Comparison of ENCODE assay signal across 8 mouse cellular contexts in the genomic region with DNA sequence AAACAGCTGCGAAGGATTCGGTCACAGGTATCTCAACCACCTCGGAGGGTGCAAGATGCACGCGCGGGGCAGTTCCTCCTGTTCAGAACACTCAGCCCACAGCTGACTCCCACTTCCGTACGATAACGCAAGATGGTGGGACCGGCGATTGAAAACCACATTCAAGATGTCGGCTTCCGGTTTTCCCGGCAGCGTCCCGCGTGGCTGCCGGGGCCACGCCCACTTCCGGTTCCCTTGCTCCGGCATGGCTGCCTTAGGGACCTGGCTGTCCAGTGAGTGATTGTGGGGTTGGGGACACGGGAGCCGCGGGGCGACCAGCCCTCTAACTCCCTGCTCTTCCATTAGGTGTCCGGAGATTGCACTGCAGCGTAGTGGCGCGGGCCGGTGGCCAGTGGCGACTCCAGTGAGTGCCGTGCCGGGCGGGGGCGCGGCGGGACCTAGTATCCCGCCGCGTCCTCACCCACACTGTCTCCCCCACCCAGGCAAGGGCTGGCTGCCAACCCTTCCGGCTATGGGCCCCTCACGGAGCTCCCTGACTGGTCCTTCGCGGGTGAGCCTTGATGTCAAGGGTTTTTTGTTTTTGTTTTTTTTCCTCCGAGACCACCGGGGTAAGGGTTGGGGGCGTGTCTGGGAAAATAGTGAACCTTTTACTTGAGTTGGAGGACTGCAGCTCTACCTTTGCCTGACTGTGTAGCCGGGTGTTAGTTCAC. TPM values are rescaled to one million over a fixed set of nuclear protein-coding genes. Genes with fewer than 3 reads are reported as not detected.
DNase-seq lines count a peak whose midpoint lies in the region; ATAC-seq and TF ChIP-seq lines count a peak whose summit lies in the region.

TSS of gene Mrpl52 (plus strand) at position 221 of the 710 bp plus-strand sequence.

- H3K27me3 ChIP-seq in lung, embryonic 14.5 days (ENCODE audit: insufficient read depth, low read length), result no peaks in the 10 kb centered on the region

- peak within 1 kb of the TSS; percentile 85 for H3K27ac ChIP-seq in lung, embryonic 14.5 days (ENCODE audit: low read depth)
- H3K27ac ChIP-seq in olfactory bulb, adult 2 months (ENCODE audit: insufficient read depth, low read depth, low read length), result peak within 1 kb of the TSS; percentile 72

- peaks cover 15% of the 10 kb centered on the region for H3K4me1 ChIP-seq in lung, embryonic 14.5 days (ENCODE audit: insufficient read depth)
- peaks cover 13% of the 10 kb centered on the region for H3K4me1 ChIP-seq in olfactory bulb, adult 2 months (ENCODE audit: control insufficient read depth, insufficient read depth, low read length)

- peak; percentile 92 for ATAC-seq in frontal cortex, adult (ENCODE audit: low TSS enrichment)
- ATAC-seq in hematopoietic stem cell, adult 5-6 weeks (replicated peaks in 1 of 2; ENCODE audit: insufficient read depth in 1 of 2, low FRiP score in 2 of 2, low TSS enrichment in 1 of 2, low read depth in 1 of 2, poor library complexity in 2 of 2, severe bottlenecking in 2 of 2), result peak; percentile 72 to 78
- peak; percentile 65 for ATAC-seq in lung, embryonic 14.5 days (ENCODE audit: insufficient read depth)

- no peaks in the 10 kb centered on the region for H3K9me3 ChIP-seq in lung, embryonic 14.5 days (ENCODE audit: low read depth, low read length)

- peak within 1 kb of the TSS; percentile 77 for H3K9ac ChIP-seq in lung, embryonic 14.5 days

- peak; percentile 94 for DNase-seq in MEL-GATA-1-ER (ENCODE audit: extremely low read depth, low read depth)
- peak; percentile 85 for DNase-seq in cerebellum, adult 8-10 months
- DNase-seq in layer of hippocampus, adult 8-10 months (ENCODE audit: low spot score in 2 of 2), result peak; percentile 87 to 93
- DNase-seq in lung, embryonic 14.5 days, result peak; percentile 98
- DNase-seq in thymus, adult 18-20 months, result peak; percentile 80 to 84

- peak within 1 kb of the TSS; percentile 64 for H3K4me2 ChIP-seq in lung, embryonic 14.5 days

- peak within 1 kb of the TSS; percentile 78 for H3K4me3 ChIP-seq in lung, embryonic 14.5 days (ENCODE audit: low read depth, low read length)
- peak within 1 kb of the TSS; percentile 69 for H3K4me3 ChIP-seq in olfactory bulb, adult 2 months (ENCODE audit: insufficient read depth, low read depth, low read length)

- peaks cover 5% of the 10 kb centered on the region; the same call in 1 of the 2 replicates for H3K36me3 ChIP-seq in lung, embryonic 14.5 days (ENCODE audit: insufficient read depth)

- peak; percentile 65; the same call in 1 of the 2 replicates for TF ChIP-seq POLR2A in olfactory bulb, adult 2 months (IDR thresholded peaks at IDR 0.05; ENCODE audit: insufficient read depth, low read depth, low read length)

- no peak for TF ChIP-seq CTCF in lung, embryonic 14.5 days (IDR thresholded peaks at IDR 0.05; ENCODE audit: low read depth)
- TF ChIP-seq CTCF in olfactory bulb, adult 2 months (IDR thresholded peaks at IDR 0.05; ENCODE audit: insufficient read depth, low read depth, low read length), result no peak

- WGBS in lung, embryonic 14.5 days, result under 1% methylated on average over 48 of the region's 48 CpGs
- WGBS in olfactory bulb, adult 2 months, result under 1% methylated on average over 48 of the region's 48 CpGs

RNA-seq across cellular contexts. Expression of gene Mrpl52, which starts in this region (rescaled TPM):
- total RNA-seq in hematopoietic stem cell, adult 5-6 weeks (2017), result 103 and 131 TPM in 2 replicates
- total RNA-seq in layer of hippocampus, adult 8-10 months (2022), result 100 to 1,000 TPM in 2 of 4 experiments, 10 to 100 TPM in 2; 88.3 to 116 (median 96.6) TPM
- 274 and 280 TPM in 2 replicates for polyA plus RNA-seq in lung, embryonic 14.5 days (2014; fragmentation: Nextera tagmentation; extraction: Ambion mirVana)
- not detected in 2 replicates for polyA plus RNA-seq in olfactory bulb, adult 2 months (2012; ENCODE audit: insufficient read depth, insufficient read length, low replicate concordance, missing spikeins)

Comparison
In these comparisons a context has a peak if more than half of its experiments do, and no peak if none do; other contexts are left out.
1. Peak in every context shown above with its lines: DNase-seq, ATAC-seq, H3K4me3 ChIP-seq and H3K27ac ChIP-seq.
2. RNA of gene Mrpl52 (polyA plus RNA-seq): 274 to 280 TPM in lung, embryonic 14.5 days; not detected in olfactory bulb, adult 2 months; every median in the first group is over 100 times any median in the second.